Mouse (Mus musculus): Measurements from ENCODE around the gene Dynlrb1. TPM values are rescaled to one million over a fixed set of nuclear protein-coding genes. Genes with fewer than 3 reads are reported as not detected.

Gene Dynlrb1
- total and polyA plus RNA-seq, 2 experiments, result 124 to 141 TPM

GRCm38 (mm10) chr2:155295453-155295852, 59.1 kb downstream of the Dynlrb1 start:
- Histone ChIP-seq H3K79me2 (ENCODE audit: control insufficient read depth, insufficient read depth, low read length) (no peaks in the 10 kb centered on the region), H3K9ac (ENCODE audit: low read depth, low read length) (no peak overlapping the region), H3K4me3 (ENCODE audit: insufficient read depth, low read depth, low read length) (no peak overlapping the region), H3K36me3 (ENCODE audit: control insufficient read depth, insufficient read depth, low read length) (peaks cover 13% of the 10 kb centered on the region), H3K27me3 (ENCODE audit: control insufficient read depth, insufficient read depth, low read length) (no peaks in the 10 kb centered on the region), H3K27ac (replicated peaks; ENCODE audit: insufficient read depth, low read depth, low read length) (no peak overlapping the region), H3K4me1 (ENCODE audit: control insufficient read depth, insufficient read depth, low read length) (no peaks in the 10 kb centered on the region)
- 90% methylated on average over 6 of the region's 6 CpGs for WGBS
- TF ChIP-seq POLR2A (IDR thresholded peaks at IDR 0.05; ENCODE audit: extremely low read depth, insufficient read depth, low read length) (no peak), CTCF (IDR thresholded peaks at IDR 0.05; ENCODE audit: low read depth, low read length) (no peak)
- DNase-seq (ENCODE audit: extremely low read depth, low read depth, low spot score), result no peak

DNA sequence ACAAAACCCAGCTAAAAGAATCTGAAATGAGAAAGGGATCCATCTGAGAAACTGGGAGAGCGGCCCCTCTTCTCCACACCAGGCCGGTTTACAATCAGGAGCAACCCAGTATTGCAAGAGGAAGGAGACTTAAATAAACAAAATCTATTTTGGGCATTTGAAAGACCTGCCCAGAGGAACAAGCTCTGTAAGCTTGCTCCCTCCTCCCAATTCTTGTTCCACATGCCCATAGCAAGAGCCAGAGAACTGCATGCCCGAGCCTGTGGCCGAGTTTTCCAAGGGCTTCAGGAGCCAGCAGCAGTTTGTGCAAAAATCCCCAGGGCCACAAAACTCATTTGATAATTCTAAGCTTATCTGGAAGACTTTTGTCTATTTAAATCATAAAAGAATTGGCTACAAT, 63.2 kb downstream of the Dynlrb1 start:
- H3K27me3 ChIP-seq (ENCODE audit: control insufficient read depth, insufficient read depth, low read length), result no peaks in the 10 kb centered on the region
- H3K4me3 ChIP-seq (ENCODE audit: insufficient read depth, low read depth, low read length), result no peak overlapping the region
- H3K4me1 ChIP-seq (ENCODE audit: control insufficient read depth, insufficient read depth, low read length), result no peaks in the 10 kb centered on the region
- no peak overlapping the region for H3K9ac ChIP-seq (ENCODE audit: low read depth, low read length)
- TF ChIP-seq CTCF (IDR thresholded peaks at IDR 0.05; ENCODE audit: low read depth, low read length), result no peak
- no peak for TF ChIP-seq POLR2A (IDR thresholded peaks at IDR 0.05; ENCODE audit: extremely low read depth, insufficient read depth, low read length)
- DNase-seq (ENCODE audit: extremely low read depth, low read depth, low spot score), result no peak
- H3K27ac ChIP-seq (replicated peaks; ENCODE audit: insufficient read depth, low read depth, low read length), result no peak overlapping the region
- H3K36me3 ChIP-seq (ENCODE audit: control insufficient read depth, insufficient read depth, low read length), result peaks cover 19% of the 10 kb centered on the region
- H3K79me2 ChIP-seq (ENCODE audit: control insufficient read depth, insufficient read depth, low read length), result no peaks in the 10 kb centered on the region
- WGBS, result 74% methylated on average over 4 of the region's 4 CpGs

Other genes starting within 250 kb of the Dynlrb1 start
- gene Gm14226, start 218.3 kb upstream of the Dynlrb1 start, total RNA-seq (2014; rRNA removed), result under 0.01 TPM in 1 of 2 replicates, not detected in the other
- gene Gm14226, start 218.3 kb upstream of the Dynlrb1 start, polyA plus RNA-seq (2012; rRNA removed), result 0.02 TPM in 1 of 2 replicates, not detected in the other
- gene Ahcy, start 162.0 kb upstream of the Dynlrb1 start, total RNA-seq (2014; rRNA removed), result 1,859 and 1,996 TPM in 2 replicates
- 1,364 and 1,580 TPM in 2 replicates for gene Ahcy, start 162.0 kb upstream of the Dynlrb1 start, polyA plus RNA-seq (2012; rRNA removed)
- gene Itch, start 103.0 kb upstream of the Dynlrb1 start, total RNA-seq (2014; rRNA removed), result 50.7 and 61.4 TPM in 2 replicates
- 5.9 and 6.1 TPM in 2 replicates for gene Itch, start 103.0 kb upstream of the Dynlrb1 start, polyA plus RNA-seq (2012; rRNA removed)
- 26.8 and 31.8 TPM in 2 replicates for gene Map1lc3a, start 39.8 kb downstream of the Dynlrb1 start, total RNA-seq (2014; rRNA removed)
- gene Map1lc3a, start 39.8 kb downstream of the Dynlrb1 start, polyA plus RNA-seq (2012; rRNA removed), result 87.2 and 125 TPM in 2 replicates
- gene Pigu, start 120.9 kb downstream of the Dynlrb1 start, total RNA-seq (2014; rRNA removed), result 9.3 and 11.9 TPM in 2 replicates
- 19.5 and 24.0 TPM in 2 replicates for gene Pigu, start 120.9 kb downstream of the Dynlrb1 start, polyA plus RNA-seq (2012; rRNA removed)
- 54.2 and 60.6 TPM in 2 replicates for gene Trp53inp2, start 144.5 kb downstream of the Dynlrb1 start, total RNA-seq (2014; rRNA removed)
- gene Trp53inp2, start 144.5 kb downstream of the Dynlrb1 start, polyA plus RNA-seq (2012; rRNA removed), result 98.7 and 142 TPM in 2 replicates
- 6.4 and 9.5 TPM in 2 replicates for gene Ncoa6, start 237.4 kb downstream of the Dynlrb1 start, total RNA-seq (2014; rRNA removed)
- gene Ncoa6, start 237.4 kb downstream of the Dynlrb1 start, polyA plus RNA-seq (2012; rRNA removed), result 15.1 and 18.3 TPM in 2 replicates

Data from liver, adult 2 months (tissue).